Mouse (Mus musculus) adrenal gland, adult 8-10 months (tissue): Measurements from ENCODE around the gene Tmco1. TPM values are rescaled to one million over a fixed set of nuclear protein-coding genes. Genes with fewer than 3 reads are reported as not detected.

Experiments
- DNase-seq: peaks from one replicate; pipeline ENCODE4 v3.0.0; 2022
- total RNA-seq, 4 experiments: library from RNA; stranded (reverse); gene quantifications; 2 replicates each; pipeline ENCODE4 v1.2.4; 2022

The Tmco1 gene
- total RNA-seq, result 100 to 1,000 TPM; 145 to 176 (median 155) TPM

- DNase-seq, result peak; percentile 96
Measured at GRCm38 (mm10) chr1:167308261-167309054, at the start of gene Tmco1. Tmco1 (plus strand) TSS chr1:167308378.

DNA sequence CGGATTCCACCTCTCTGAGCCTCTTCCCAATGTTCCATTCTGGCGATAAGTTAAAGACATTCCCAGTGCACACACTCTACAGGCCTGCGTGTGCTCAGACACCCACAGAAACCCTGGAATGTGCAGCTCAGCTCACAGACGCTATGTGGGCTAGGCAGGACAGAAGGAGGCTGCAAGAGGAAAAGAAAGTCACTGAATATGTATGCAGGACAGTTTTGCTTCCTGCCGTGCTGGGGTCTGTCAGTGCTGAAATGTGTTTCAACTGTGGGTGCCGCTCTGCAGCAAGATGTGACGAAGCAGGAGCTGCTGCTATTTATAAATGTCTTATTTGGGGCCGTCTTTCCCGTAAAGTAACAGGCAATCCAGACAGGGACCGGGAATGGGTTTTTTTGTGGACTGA lies 48.5 kb upstream of the Tmco1 start:
- no peak for DNase-seq

GRCm38 (mm10) chr1:167261750-167262149 lies 46.4 kb upstream of the Tmco1 start:
- DNase-seq, result no peak

DNA sequence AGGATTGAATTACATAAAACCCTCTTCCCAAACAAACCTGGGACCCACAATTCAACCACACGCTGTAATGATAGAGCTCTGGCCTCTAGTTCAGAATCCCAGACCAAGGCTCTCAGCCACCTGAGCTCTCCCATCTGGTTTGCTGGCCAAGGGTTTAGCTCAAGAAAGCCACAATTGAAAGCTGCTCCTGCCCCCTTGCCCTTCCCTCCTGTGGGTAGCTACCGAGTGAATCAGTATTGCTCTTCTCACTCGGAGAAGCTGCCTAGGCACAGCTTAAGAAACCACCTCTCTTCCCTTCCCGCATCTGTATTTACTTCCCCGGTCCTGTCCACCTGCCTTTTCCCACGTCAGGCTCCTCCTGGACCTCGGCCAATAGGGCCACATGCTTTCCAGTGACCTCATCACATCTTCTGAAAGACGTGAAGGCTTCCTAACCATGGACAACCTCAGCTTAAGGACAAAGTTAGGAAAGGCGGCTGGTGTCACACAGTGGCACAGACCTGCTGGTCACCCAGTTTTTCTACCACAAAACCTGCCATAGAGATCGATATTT lies 45.6 kb upstream of the Tmco1 start:
- no peak for DNase-seq

DNA sequence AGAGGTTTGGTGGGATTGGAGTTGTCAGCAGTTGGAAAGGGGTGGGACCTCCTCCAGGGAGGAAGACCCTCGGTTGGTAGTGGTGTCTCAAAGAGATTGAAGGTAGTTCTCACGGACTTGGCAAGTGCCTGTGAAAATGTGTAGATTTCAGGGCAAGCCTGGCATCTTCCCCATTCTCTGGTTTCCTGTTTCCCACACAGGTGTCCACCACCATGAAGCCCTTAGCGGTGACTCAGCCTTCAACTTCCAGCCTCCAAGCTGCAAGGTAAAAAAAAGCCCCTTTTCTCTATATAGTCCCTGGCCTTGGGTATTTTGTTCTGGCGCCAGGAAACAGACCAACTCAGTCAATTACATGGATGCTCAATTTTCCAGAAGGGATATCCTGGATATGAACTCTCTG lies 42.8 kb upstream of the Tmco1 start:
- no peak for DNase-seq

DNA sequence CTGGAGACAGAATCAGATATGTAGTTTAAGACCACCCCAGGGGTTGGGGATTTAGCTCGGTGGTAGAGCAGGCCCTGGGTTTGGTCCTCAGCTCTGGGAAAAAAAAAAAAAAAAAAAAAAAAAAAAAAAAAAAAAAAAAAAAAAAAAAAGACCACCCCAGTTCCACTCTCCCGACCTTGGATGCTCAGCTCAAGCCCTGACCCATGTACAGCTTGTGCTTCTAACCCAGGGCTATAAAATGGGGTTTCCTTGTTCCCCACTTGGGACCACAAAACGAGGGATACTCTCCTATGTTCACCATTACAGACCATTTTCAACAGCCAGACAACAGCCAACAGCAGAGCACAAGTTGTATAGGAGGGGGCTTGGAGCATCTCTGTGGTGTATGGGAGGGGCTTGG lies 41.5 kb upstream of the Tmco1 start:
- no peak for DNase-seq

- DNase-seq, result no peak
Measured at GRCm38 (mm10) chr1:167268360-167269063, 39.7 kb upstream of the Tmco1 start.

DNA sequence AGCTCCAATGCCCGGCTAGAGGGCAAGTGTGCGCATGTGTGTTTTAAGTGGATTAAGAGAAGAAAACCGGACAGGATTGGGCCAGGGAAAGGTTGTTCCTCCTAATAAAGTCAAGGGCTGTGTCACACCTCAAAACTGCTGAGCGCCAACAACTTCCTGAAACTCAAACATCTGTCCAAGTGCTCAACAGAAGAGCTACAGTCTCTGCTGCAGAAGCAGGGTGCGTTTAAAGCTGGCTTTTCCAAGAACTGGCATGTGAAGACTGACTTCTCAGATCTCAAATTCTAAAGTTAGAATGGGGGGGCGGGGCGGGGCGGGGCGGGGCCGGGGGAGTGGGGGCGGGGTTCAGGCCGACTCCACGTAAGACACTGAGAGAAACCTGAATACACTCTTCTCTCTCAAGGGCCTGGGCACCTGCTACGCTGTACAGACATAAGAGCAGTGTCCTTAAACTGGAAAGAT lies 38.8 kb upstream of the Tmco1 start:
- no peak for DNase-seq

- DNase-seq, result peak; percentile 62
Measured at GRCm38 (mm10) chr1:167269856-167270270, 38.3 kb upstream of the Tmco1 start.

- DNase-seq, result no peak
Measured at GRCm38 (mm10) chr1:167270342-167271111, 37.7 kb upstream of the Tmco1 start.

DNA sequence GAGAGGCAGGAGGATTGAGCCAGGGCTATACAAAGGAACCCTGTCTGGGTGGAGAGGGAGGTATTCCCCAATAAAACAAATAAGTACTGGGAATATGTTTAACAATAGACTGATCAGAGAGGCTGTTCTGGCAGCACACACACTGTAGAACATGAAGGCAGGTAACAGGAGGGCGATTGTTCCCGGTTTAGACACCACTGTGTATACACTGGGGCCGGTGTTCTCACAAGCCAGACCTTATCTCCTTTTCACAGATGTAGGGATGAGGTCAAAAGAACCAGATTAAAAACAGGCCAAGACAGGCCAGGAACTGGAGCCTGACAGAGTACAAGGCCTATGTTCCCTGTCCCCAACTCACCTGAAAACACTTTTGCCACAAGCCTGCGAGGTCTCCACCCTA lies 36.9 kb upstream of the Tmco1 start:
- no peak for DNase-seq

GRCm38 (mm10) chr1:167271841-167272240 lies 36.3 kb upstream of the Tmco1 start:
- no peak for DNase-seq

DNA sequence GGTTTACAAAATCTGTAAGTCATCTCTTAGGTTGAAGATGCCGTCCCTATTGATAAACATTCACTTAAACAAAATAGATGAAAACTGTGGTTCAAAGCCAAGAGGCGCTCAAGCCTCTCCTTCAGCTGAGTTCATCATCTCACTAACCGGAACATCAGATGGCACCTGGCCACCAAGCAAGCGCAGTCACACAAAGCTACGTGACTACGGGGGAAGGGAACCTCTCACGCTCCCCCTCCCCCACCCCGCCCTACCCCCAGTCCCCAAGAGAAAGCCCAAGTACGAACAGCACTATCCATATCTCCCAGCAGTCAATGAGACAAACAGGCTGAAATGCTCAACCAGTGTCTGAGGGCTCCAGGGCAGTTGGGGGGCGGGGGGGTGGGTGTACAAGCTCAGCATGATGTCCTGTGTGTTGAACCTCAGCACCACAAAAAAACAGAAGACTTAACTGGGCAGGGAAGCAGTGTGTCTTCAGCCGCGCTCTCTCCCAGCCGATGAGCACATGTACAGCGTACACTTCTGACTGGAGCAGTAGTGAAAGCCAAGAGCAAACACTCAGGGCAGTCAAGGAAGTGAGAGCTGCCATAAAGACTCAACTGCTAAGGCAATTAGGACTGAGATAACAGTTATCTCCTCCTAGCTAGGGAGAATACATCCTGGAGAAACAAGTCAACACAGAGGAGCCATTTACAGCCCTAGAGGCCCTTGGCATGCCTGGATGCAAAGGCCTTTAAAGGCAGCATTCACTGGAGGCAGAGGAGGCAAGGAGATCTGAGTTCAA lies 34.6 kb upstream of the Tmco1 start:
- DNase-seq, result no peak

- DNase-seq, result no peak
Measured at GRCm38 (mm10) chr1:167274646-167275390, 33.4 kb upstream of the Tmco1 start.

DNA sequence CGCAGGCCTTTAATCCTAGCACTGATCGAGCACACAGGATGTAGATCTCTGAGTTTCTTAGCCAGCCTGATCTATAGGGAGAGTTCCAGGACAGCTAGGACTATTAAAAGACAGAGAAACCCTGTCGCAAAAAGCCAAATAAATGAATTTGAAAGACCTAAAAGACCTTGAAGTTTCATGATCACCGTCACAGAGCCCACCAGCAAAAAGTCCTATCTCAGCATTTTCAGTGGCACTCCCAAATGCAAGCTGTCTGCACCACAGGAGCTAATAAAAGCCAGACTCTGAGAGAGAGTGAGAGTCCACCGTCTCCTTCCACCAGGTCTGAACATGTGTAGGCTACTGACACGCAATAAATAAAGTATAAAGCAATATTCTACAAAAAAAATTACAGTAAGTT lies 29.8 kb upstream of the Tmco1 start:
- no peak for DNase-seq

- DNase-seq, result no peak
Measured at GRCm38 (mm10) chr1:167279160-167279715, 28.9 kb upstream of the Tmco1 start.

- no peak for DNase-seq
Measured at GRCm38 (mm10) chr1:167280061-167280460, 28.1 kb upstream of the Tmco1 start.

- no peak for DNase-seq
Measured at GRCm38 (mm10) chr1:167282112-167282511, 26.1 kb upstream of the Tmco1 start.

GRCm38 (mm10) chr1:167282768-167283167 lies 25.4 kb upstream of the Tmco1 start:
- no peak for DNase-seq

DNA sequence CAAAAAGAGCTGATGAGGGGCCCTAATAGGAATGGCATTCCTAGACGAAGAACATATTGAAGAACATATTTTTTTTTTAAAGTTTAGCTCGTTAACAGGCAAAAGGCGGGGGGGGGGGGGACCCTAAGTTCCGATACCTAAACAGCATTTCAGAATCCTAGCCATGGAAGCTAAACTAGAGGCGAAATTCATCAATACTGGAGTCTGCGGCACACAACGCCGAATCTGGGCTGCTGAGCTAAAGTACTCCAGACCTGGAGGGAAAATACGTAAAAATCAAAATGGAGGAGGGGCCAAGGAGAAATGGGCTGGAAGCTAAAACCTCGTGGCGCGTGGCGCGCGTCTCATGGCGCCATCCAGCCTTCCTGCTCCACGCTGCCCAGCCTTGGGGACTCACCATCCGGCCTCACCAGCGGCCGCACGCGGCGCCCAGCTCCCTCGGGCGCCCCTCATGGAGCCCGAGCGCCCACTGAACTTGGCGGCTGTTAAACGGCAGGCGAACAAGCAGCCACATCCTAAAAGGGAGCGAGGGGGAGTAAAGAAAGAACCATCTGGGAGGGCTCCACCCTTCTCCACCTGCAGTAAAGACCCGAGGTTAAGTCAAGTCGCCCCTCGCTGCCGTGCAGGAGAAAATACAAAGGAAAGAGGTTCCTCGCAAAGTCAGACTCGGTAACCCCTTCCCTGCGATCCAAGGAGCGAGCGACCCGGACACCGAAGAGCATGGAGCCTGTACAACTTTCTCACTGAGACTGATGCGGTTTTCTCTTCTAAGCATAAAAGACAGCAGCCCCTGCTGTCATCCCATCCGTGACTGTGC lies 24.5 kb upstream of the Tmco1 start:
- peak; percentile 33 for DNase-seq
